Mouse (Mus musculus): ENCODE results near the gene Zfp362.

GRCm38 (mm10) chr4:128853117-128853516 is 47.3 kb upstream of the Zfp362 start:
- TF ChIP-seq CTCF (IDR thresholded peaks at IDR 0.05; ENCODE audit: extremely low read depth, insufficient read length, insufficient replicate concordance, low read depth, low read length) (no peak), POLR2A (IDR thresholded peaks at IDR 0.05; ENCODE audit: low read depth, low read length) (no peak)

Data from small intestine, adult 2 months (tissue).